Mouse (Mus musculus): ENCODE measurements around the gene Lcor.

DNA sequence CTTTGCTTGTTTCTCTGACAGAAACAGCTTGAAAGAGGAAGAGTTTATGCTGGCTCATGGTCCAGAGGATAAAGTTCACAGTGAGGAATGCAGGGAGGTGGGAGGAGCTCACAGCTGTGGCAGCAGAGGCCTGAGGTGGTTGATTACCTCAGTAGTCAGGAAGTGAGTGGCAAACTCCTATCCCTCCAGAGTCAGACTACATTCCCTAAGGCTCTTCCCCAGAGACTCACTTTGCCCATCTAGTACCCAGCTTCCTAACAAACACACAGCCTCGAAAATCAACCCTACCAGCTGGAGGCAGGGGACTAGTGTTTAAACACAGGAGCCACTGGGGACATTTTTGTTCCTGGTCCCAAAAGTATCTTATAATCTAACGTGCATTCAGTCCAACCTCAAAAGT is 7.5 kb upstream of the Lcor start:
- no peak for TF ChIP-seq CTCF (IDR thresholded peaks at IDR 0.05; ENCODE audit: extremely low read depth, insufficient read length, insufficient replicate concordance, low read depth, low read length)
- no peak; the same call in 1 of the 2 replicates for TF ChIP-seq POLR2A (IDR thresholded peaks at IDR 0.05; ENCODE audit: low read depth, low read length)
